Mouse (Mus musculus): ENCODE data around the gene Oas1h. TPM values are rescaled to one million over a fixed set of nuclear protein-coding genes. Genes with fewer than 3 reads are reported as not detected.

Gene Oas1h
- polyA plus RNA-seq (2012; ENCODE audit: low replicate concordance), result not detected in 2 replicates

DNA sequence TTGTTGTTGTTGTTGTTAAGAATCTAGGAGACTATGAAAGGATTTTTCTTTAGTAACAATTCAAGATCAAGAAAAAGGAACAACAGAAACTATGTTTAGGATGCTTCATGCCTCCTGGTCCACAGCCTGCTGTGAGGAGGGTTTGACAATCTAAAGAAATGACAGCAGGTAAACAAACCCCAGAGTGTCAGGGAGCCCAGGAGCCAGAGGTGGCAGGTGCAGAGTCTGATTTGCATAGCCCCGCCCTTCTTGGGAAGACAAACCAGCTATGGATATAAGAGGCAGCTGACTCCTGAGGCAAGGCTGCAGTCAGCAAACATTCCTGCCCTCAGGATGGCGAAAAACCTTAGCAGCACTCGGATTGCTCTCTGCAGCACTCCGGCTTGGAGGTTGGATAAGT, at the start of gene Oas1h:
Gene Oas1h, plus strand, starts transcription at position 301 of the 400 bp plus-strand sequence.

DNA sequence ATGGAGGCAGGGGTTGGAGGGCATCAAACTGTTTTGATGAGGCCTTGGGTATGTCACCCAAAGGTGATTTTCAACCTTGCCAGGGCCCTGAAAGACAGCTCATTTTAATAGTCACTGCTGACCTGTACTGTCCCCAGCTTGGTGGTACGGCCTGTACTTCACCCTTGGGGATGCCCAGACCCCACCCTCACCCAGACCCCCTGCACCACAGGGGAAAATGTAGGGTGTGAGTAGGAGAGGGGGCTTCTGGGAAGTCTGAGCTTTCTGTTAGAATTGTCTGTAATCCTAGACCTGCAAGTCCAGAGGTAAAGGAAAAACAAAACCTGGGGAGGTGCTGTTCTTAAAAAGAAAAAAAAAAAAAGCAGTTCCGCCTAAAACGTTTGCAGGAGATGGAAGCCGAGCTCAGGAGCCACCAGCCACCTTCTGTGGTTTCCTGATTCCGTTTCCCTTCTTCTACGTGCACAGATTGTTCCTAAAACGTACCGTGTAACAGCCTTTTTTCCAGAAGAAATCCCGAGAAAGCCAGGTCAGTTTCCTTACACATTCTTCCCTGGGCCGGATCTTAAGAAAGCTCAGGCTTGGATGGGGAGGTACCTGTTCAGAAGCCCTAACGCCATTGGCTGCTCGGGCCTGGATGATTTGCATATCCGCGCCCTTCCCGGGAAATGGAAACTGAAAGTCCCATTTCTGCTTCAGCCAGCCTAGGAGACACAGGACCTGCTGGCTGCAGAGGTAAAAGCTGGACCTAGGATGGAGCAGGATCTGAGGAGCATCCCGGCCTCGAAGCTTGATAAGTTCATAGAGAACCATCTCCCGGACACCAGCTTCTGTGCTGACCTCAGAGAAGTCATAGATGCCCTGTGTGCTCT, 49.0 kb upstream of the Oas1h start, which contains the start of gene Oas1c:
Gene Oas1c, minus strand, starts transcription at position 564 of the 869 bp plus-strand sequence.

DNA sequence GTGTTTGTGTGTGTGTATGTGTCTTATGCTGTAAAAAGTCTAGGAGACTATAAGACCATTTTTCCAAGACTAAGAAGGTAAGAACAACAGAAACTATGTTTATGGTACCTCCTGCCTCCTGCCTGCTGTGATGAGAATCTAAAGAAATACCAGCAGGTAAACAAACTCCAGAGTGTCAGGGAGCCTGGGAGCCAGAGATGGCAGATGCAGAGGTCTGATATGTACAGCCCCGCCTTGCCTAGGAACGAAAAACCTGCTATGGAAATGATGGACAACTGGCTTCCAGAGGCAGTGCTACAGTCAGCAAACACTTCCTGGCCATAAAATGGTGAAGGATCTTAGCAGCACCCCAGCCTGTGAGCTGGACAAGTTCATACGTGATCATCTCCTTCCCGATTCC, 14.2 kb upstream of the Oas1h start, which contains the start of gene Oas1f:
Gene Oas1f, plus strand, starts transcription at position 301 of the 400 bp plus-strand sequence.

DNA sequence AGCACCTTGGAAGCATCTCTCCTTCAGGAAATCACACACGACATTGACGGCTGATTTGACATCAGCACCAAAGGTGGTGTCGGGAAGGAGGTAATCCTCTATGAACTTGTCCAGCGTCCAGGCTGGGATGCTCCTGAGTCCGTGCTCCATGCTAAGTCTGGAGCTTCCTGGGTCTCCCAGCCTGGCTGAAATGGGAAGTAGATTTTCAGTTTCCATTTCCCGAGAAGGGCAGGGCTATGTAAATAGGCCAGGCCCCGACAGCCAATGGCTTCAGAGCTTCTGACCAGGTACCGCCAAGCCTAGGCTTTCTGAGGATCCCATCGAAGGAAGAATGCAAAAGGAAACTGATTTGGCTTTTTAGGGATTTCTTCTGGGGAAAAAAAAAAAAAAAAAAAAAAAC, 26.2 kb downstream of the Oas1h start, which contains the start of gene Oas1g:
Gene Oas1g, minus strand, starts transcription at position 201 of the 400 bp plus-strand sequence.

DNA sequence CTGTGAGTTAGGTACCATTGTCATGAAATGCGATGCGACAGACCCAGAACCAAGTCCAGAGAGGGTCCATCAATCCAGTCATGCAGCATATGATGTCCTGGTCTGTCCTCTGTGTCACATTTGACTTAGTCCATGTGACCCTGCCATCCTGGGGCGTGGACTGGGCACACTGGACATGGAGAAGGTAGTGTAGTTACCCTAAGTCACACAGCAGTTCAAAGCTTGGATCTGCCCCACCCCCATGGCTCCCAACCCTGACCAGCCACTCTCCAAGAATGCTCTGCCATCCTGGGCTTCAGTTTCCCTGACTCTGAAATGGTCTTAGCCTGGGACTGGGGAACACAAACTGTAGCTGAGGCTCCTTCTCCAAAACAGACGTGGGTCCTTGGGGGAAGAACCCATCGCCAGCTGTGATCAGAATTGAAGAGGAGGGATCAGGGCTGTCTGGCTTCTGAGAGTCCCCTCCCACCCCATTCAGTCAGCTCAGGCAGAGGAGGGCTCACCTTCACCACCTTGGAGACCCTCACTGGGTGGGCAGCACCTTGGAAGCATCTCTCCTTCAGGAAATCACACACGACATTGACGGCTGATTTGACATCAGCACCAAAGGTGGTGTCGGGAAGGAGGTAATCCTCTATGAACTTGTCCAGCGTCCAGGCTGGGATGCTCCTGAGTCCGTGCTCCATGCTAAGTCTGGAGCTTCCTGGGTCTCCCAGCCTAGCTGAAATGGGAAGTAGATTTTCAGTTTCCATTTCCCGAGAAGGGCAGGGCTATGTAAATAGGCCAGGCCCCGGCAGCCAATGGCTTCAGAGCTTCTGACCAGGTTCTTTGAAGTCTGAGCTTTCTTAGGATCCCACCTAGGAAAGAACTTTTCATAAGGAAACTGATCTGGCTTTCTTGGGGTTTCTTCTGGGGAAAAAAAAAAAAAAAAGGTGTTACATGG, 45.8 kb downstream of the Oas1h start, which contains the start of gene Oas1a:
Gene Oas1a, minus strand, starts transcription at position 731 of the 943 bp plus-strand sequence.

DNA sequence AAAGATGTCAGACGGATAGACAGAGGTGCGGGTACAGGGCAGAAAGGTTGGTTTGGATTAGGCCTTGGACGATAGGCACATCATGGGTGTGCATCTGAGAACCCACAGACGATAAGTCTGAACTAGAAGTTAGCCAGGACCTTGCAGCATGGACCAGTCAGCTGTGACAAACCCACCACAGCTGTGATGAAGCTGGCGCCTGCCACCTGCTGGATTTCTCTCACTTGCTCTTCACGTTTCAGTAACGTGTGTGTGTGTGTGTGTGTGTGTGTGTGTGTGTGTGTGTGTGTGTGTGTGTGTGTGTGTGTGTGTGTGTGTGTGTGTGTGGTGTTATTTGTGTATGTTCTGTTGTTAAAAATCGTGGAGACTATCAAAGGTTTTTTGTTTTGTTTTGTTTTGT, 53.0 kb downstream of the Oas1h start, which contains the start of gene Oas1d:
Gene Oas1d, plus strand, starts transcription at position 333 of the 400 bp plus-strand sequence.

Other genes with a start within 250 kb of the Oas1h start
- gene Rita1, start 248.8 kb upstream of the Oas1h start, polyA plus RNA-seq (2012; ENCODE audit: low replicate concordance), result 16.3 and 22.7 TPM in 2 replicates
- gene Ddx54, start 248.7 kb upstream of the Oas1h start, polyA plus RNA-seq (2012; ENCODE audit: low replicate concordance), result 142 and 167 TPM in 2 replicates
- 0.13 TPM in 1 of 2 replicates, not detected in the other for gene Cfap73, start 227.2 kb upstream of the Oas1h start, polyA plus RNA-seq (2012; ENCODE audit: low replicate concordance)
- gene Rasal1, start 212.6 kb upstream of the Oas1h start, polyA plus RNA-seq (2012; ENCODE audit: low replicate concordance), result 29.1 and 49.9 TPM in 2 replicates
- 290 and 657 TPM in 2 replicates for gene Dtx1, start 149.5 kb upstream of the Oas1h start, polyA plus RNA-seq (2012; ENCODE audit: low replicate concordance)
- gene Oas2, start 111.6 kb upstream of the Oas1h start, polyA plus RNA-seq (2012; ENCODE audit: low replicate concordance), result 0.76 and 1.1 TPM in 2 replicates
- gene Oas3, start 83.8 kb upstream of the Oas1h start, polyA plus RNA-seq (2012; ENCODE audit: low replicate concordance), result 13.5 and 15.3 TPM in 2 replicates
- not detected in 2 replicates for gene Oas1e, start 65.9 kb upstream of the Oas1h start, polyA plus RNA-seq (2012; ENCODE audit: low replicate concordance)
- 1.2 and 1.4 TPM in 2 replicates for gene Oas1c, start 48.9 kb upstream of the Oas1h start, polyA plus RNA-seq (2012; ENCODE audit: low replicate concordance)
- gene Oas1f, start 14.1 kb upstream of the Oas1h start, polyA plus RNA-seq (2012; ENCODE audit: low replicate concordance), result not detected in 2 replicates
- gene Oas1g, start 26.2 kb downstream of the Oas1h start, polyA plus RNA-seq (2012; ENCODE audit: low replicate concordance), result 0.57 and 0.79 TPM in 2 replicates
- gene Oas1a, start 46.1 kb downstream of the Oas1h start, polyA plus RNA-seq (2012; ENCODE audit: low replicate concordance), result 4.7 and 7.9 TPM in 2 replicates
- gene Oas1d, start 53.1 kb downstream of the Oas1h start, polyA plus RNA-seq (2012; ENCODE audit: low replicate concordance), result not detected in 2 replicates
- 0.13 TPM in 1 of 2 replicates, not detected in the other for gene Rph3a, start 148.7 kb downstream of the Oas1h start, polyA plus RNA-seq (2012; ENCODE audit: low replicate concordance)